Mouse (Mus musculus) cerebellum, adult 2 months (tissue): ENCODE results near the gene Fam213b. TPM values are rescaled to one million over a fixed set of nuclear protein-coding genes. Genes with fewer than 3 reads are reported as not detected.

Experiments used
- DNase-seq, 2 experiments: peaks; one replicate each; pipeline ENCODE4 v3.0.0; 2021
- H3K27ac ChIP-seq: fragments of 200-500 bp; 2 replicates; pipeline ENCODE4 v1.5.1; 2012; ENCODE audit warnings: low read length, control low read depth, inconsistent platforms; ENCODE audit not compliant: insufficient read depth
- H3K27me3 ChIP-seq: fragments of 200-500 bp; 2 replicates; pipeline ENCODE4 v1.6.1; 2012; ENCODE audit warnings: inconsistent platforms, mild to moderate bottlenecking, low read length, moderate library complexity; ENCODE audit not compliant: control insufficient read depth, insufficient read depth
- H3K4me1 ChIP-seq: fragments of 200-500 bp; 2 replicates; pipeline ENCODE4 v1.6.1; 2011; ENCODE audit warnings: low read length; ENCODE audit not compliant: control insufficient read depth, insufficient read depth
- H3K4me3 ChIP-seq: fragments of 200-500 bp; replicated peaks from 2 replicates; pipeline ENCODE3; 2011; ENCODE audit warnings: mild to moderate bottlenecking, low read depth, low read length, control low read depth; ENCODE audit not compliant: insufficient read depth
- CTCF ChIP-seq: fragments of 200-500 bp; IDR thresholded peaks from 2 replicates; pipeline ENCODE4 v1.5.1; 2011; ENCODE audit warnings: low read depth, mild to moderate bottlenecking, control low read depth, low read length, moderate library complexity, borderline replicate concordance; ENCODE audit not compliant: insufficient read depth
- POLR2A ChIP-seq: fragments of 200-500 bp; IDR thresholded peaks from 2 replicates; pipeline ENCODE4 v1.6.1; 2011; ENCODE audit warnings: low read length, control low read depth, borderline replicate concordance; ENCODE audit not compliant: insufficient read depth
- WGBS: fragments of 180-500 bp; shearing (Covaris S2); methylation state at CpG from one replicate; pipeline ENCODE4 v1.1.7; 2018; 5-methylcytosine and 5-hydroxymethylcytosine counted together
- polyA plus RNA-seq: library from polyadenylated mRNA; depleted of rRNA; stranded (reverse); fragments of >200 nt; gene quantifications from 2 replicates; pipeline ENCODE4 v1.2.3, GENCODE M21; 2012; rRNA removed

Fam213b gene
- polyA plus RNA-seq = 171 and 180 TPM in 2 replicates

DNA sequence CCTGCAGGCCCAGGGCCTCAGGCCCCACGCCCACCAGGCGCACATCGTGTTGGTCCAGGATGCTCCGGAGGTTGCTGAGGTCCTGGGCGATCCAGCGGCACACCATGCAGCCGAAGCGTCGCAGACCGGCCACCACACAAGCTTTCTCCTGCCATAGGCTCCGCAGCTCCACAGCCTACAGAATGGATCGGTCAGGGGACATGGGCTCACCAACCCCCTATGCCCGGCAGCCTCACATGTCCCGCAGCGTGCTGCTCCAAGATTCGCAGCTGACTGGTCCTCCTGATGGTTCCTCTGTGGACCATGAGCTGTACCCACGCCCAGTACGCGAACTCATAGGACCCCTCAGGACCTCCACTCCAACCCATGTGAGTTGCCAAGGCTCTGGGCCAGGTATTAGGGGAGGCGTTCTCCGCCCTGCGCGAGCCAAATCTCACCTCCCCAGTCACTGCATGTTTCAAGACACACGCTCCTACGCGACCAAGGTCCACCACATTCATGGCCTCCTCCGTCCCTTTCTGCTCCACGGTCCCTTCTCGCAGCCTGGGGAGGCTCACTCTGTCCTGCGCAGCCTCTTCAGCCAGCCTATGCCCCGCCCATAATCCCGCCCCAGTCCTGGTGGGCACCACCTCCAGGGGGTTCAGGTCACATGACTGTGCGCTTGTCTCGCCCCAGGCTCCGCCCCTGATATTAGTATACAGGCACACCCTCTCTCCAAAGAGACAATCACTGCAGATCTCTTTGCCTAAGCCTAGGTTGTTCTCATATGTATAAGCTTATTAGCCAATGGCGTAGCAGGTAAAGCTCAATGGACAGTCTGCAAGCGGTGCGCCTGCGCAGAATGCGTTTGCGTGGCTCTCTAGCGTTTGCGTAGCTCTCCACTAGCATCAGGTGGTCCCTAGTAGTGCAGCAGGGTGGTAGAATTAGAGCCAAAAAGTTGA, at the start of gene Fam213b:
Gene Fam213b, minus strand, starts transcription at position 630 of the 941 bp plus-strand sequence.
- H3K4me1 ChIP-seq = peaks cover 25% of the 10 kb centered on the region
- DNase-seq = peak; percentile 84 to 89
- TF ChIP-seq CTCF = no peak
- peak; percentile 98 for TF ChIP-seq POLR2A
- peak within 1 kb of the TSS; percentile 75 for H3K27ac ChIP-seq
- under 1% methylated on average over 43 of the region's 43 CpGs for WGBS
- H3K27me3 ChIP-seq = no peaks in the 10 kb centered on the region
- peak within 1 kb of the TSS; percentile 88 for H3K4me3 ChIP-seq

DNA sequence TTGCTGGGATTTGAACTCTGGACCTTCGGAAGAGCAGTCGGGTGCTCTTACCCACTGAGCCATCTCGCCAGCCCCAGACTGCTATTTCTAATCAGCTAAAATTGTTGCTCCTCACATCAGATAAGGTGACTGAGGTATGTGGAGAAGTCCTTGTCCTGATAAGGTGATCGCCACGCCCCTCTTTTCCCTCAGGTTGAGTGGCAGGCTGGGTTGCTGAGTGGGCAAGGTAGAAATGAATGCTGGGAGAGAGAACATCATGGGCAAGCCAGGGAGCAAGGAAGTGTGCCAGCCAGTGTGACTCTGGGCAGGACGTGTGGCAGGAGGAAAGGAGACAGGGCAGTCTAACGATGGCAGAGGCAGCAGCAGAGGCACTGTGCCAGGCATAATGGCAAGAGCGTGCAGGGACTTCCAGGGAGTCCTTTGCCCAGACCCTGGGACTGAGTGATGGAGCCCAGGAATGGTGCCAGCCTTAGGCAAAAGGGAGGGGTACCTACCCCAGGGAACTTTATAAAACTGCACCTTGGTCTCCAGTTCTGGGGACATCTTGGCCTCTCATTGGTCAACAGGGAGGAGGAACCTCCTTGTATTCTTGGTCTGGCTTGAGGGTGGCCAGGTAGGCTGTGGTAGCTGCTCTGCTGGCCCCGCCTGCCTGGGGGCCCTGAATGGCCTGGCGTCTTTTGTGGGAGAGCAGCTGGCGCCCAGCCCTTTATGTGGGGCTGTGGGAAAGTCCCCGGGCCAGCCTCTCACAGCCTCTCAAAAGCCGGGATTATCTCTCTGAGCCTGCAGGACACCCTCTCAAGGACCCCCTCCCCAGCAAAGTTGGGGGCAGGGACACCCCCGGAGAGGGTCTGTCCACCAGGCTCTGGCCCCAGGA, 49.4 kb upstream of the Fam213b start:
- H3K27me3 ChIP-seq = no peaks in the 10 kb centered on the region; the same call in 1 of the 2 replicates
- H3K27ac ChIP-seq = no peak overlapping the region
- DNase-seq = no peak
- TF ChIP-seq CTCF = no peak
- TF ChIP-seq POLR2A = no peak
- peaks cover 11% of the 10 kb centered on the region for H3K4me1 ChIP-seq
- 24% methylated on average over 14 of the region's 14 CpGs for WGBS
- H3K4me3 ChIP-seq = no peak overlapping the region

DNA sequence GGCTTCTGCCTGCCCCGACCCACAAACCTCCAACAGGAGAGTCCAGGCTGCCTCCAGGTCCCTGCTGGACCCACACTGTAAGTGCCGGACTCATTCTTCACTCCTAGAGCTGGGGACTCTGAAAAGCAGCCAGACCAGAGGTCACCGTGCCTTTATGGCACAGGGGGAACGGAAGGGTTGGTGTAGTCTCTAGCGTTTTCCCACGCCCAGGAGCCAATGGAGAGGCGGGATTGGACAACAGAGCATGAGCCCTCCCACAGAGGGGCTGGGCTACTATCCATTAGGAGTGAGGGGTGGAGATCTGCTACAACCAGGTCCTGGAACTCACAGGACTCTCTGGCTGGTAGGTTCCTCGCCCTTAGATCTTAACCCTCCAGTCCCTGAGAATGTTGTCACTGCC, 47.4 kb upstream of the Fam213b start:
- Histone ChIP-seq H3K4me1 (peaks cover 6% of the 10 kb centered on the region; the same call in 1 of the 2 replicates), H3K27ac (no peak overlapping the region), H3K4me3 (peak overlapping the region; percentile 44), H3K27me3 (no peaks in the 10 kb centered on the region; the same call in 1 of the 2 replicates)
- TF ChIP-seq CTCF (no peak), POLR2A (peak; percentile 39; the same call in 1 of the 2 replicates)
- WGBS = 20% methylated on average over 8 of the region's 8 CpGs
- peak; percentile 65 to 75 for DNase-seq

DNA sequence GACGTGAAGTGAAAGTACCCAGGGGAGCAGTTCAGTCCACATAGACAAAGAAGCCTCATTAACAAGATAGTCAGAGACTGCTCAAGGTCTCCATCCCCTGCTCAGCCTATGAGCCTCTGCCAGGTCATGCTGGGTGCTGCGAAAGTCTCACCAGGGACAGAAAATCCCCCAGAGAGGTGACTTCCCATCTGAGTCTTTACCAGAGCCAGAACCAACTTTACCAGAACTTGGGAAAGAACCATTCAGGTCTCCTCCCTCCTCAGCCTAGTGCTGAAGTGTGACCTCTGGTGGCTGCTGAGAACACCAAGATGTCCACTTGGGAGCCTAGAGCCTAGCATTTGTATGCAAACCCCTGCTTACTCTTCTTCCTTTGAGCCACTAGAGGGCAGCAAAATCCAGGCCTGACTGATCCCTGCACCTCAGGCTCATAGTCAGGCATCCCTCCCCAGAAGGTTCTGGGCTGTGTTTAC, 45.2 kb upstream of the Fam213b start:
- Histone ChIP-seq H3K27me3 (no peaks in the 10 kb centered on the region), H3K4me1 (peaks cover 6% of the 10 kb centered on the region; the same call in 1 of the 2 replicates), H3K27ac (no peak overlapping the region), H3K4me3 (no peak overlapping the region)
- TF ChIP-seq CTCF (peak; percentile 95), POLR2A (no peak)
- peak; percentile 78 to 88 for DNase-seq
- WGBS = 10% methylated on average over 2 of the region's 2 CpGs

DNA sequence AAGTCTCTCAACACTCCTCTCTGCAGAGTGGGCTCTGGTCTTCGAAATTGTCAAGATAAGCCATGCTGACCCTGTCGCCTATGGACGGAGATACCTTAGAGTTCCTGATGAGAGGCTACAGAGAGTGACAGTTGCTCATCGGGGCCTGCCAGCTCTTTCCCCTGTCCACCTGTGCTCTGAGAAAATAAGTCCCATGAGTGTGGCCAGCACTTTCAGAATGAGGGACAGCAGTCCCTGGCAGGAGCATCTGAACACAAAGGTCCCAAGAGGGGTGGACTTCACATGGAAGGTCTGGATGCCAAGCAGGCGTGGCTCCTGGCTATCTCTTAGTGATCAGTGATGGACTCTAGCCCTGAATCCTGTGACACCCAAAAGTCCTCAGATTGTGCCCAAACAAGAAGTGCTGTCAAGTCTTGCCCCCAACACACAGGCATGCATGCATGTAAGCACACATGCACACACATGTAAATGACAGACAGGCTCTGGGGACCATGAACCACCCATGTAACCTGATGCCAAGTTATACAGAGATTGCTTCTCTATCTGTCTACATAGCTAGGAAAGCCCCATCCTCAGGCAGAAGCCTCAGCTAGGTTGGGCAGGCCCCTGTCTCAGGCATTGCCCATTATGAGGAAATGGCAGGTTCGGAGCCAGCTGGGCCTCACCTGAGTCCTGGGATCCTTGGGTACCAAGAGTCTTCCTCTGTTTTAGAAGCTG, 44.5 kb upstream of the Fam213b start:
- 74% methylated on average over 6 of the region's 6 CpGs for WGBS
- H3K4me3 ChIP-seq = no peak overlapping the region
- no peak for DNase-seq
- no peaks in the 10 kb centered on the region for H3K27me3 ChIP-seq
- H3K27ac ChIP-seq = no peak overlapping the region
- TF ChIP-seq CTCF (no peak), POLR2A (no peak)
- H3K4me1 ChIP-seq = peaks cover 6% of the 10 kb centered on the region; the same call in 1 of the 2 replicates

DNA sequence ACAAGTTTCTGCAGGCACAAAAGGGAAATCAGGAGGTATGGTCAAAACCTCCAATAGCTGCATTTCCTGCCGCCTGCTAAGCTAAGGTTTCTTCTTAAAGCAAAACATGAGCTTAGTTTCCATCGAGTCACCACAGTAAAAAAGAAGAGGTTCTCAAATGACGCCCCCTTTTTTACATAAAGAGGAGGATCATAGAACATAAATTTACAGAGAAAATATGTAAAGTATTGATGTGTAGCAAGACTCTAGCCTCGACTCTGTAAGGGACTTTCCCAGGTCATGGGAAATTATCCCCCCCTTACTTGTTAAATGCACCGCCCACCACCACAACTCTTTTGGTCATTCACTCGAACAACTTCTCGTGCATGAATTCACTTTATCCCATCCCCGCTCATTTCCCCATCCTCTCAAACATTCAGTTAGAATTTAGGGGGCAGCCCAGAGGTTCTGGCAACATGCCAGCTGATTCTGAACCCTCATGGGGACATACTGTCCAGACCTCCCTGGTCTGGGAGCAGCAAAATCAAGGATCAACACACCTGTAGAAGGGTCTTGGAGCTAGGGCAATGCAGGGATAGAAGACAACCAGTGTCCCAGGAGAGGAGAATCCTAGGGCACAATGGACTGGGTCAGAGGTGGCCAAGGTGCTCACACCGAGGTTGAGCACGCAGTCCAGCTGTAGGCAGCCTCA, 43.8 kb upstream of the Fam213b start:
- no peak for TF ChIP-seq CTCF
- Histone ChIP-seq H3K4me1 (peaks cover 6% of the 10 kb centered on the region; the same call in 1 of the 2 replicates), H3K4me3 (no peak overlapping the region), H3K27ac (no peak overlapping the region), H3K27me3 (no peaks in the 10 kb centered on the region)
- WGBS = 86% methylated on average over 10 of the region's 10 CpGs
- no peak for DNase-seq
